Mouse (Mus musculus) lung, adult 18-20 months (tissue): ENCODE results near the gene Nr4a3.

Experiments
- DNase-seq, 2 experiments: peaks; one replicate each; pipeline ENCODE4 v3.0.0; 2022; ENCODE audit warnings: mixed read lengths in 2 of 2

The Nr4a3 gene

GRCm38 (mm10) chr4:48044491-48045211 is at the start of gene Nr4a3:
Nr4a3 (plus strand) TSS chr4:48045153.
- DNase-seq: peak; percentile 92 to 94

DNA sequence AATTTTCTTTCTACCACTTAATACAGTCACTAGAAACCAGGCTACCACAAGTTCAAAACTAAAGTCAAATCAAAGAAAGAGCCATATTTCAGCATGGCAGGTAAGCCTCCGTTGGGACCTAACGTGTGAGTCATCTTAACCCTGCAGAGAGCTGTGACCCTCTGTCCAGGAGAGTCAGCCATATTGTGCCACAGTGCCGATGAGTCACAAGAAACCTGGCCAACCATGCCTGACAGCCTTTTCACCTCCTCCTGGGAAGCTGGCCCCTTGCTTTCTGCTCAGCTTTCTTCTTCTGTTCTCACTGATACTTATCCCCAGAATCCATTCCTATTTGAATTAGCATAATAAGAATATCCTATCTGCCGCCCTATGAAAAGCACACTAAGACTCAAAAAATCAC is 42.0 kb upstream of the Nr4a3 start:
- no peak for DNase-seq

DNA sequence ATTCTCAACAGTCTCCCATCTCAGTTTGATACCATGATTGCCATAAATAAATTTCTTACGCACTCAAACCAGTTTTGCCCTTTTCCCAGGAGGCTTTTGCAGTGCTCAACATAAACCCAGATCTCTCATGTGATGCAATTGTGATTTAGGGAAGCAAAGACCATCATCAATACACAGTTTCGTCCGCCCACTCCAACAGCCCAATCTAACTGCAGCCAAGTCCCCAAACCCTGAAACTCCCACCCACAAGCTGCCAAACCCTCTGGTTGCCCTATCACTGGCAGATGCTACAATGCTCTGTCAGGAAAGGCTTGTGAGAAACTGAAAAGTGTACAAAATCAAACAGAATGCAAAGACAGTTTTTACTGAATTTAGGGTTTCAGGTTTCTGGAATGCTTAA is 41.5 kb upstream of the Nr4a3 start:
- no peak for DNase-seq

DNA sequence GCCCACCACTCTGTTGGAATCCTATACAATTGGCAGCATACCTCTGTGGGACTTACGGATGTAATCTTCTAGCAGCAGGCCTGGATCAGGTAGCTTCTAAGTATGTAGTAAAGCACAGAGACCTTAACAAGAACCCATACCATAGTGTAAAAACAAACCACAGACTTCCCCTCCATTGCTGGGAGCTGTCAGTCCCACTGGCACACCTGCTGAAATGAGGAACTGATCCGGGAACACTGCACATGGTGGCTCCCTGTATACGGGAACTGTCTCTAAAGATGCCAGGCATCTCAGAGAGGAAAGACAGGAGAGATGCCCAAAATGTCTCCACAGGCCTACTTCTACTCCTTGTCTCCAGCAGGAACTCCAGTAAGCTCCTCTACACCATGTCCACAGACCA is 38.6 kb upstream of the Nr4a3 start:
- DNase-seq: no peak

DNA sequence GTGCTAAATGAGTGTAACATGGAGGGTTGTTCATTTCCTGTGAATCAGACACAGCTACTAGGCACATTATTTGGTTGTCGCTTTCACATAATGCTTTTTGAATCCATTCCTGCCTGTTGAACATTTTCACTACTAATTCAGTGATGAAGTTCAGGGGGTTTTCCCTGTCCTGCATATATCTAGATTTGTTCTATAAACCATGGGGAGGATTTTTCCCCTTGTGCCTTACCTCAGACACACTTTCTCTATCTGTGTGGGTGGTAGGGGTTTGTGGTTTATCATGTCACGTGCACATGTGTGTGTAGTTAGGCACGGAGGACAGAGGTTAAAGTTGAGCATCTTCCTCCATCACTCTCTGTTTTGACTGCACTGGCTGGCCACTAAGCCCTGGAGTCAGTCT is 32.7 kb upstream of the Nr4a3 start:
- DNase-seq: no peak

- DNase-seq: peak in 1 of 2 experiments; percentile 25
Measured at GRCm38 (mm10) chr4:48022966-48023365, 22.0 kb upstream of the Nr4a3 start.

DNA sequence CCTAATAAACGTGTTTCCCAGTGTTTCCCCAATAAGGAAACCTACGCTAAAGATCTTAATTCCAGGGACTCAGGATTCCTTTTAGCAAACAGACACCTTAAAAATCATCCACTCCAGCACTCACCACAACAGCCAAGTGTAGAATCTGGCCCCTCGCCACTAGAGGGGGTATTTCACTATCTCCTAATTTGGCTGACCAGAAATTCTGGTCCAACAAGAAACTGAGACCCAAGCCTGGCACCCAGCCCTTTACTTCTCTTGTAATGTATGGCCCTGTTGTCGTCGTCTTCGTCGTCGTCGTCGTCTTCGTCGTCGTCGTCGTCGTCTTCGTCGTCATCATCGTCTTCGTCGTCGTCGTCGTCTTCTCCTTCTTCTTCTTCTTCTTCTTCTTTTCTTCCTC is 15.3 kb upstream of the Nr4a3 start:
- peak in 1 of 2 experiments; percentile 47 for DNase-seq

DNA sequence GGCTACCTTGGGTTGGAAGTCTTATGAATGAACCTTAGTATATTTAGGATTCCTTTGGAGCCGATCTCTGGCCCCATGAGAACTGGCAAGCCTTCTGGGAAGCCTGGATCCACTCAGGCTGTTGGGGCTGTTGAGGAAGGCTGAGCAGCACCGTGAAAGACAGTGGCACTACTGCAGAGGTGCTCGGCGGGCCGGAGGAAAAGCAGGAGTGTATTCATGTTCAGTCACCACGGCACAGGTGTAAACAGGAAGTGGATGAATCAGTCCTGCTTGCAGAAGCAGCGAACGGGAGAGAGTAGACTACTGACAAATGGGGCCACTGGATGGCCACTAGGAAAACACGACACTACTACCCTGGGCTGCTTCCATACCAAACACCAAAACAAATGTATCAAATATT is 10.7 kb upstream of the Nr4a3 start:
- no peak for DNase-seq

DNA sequence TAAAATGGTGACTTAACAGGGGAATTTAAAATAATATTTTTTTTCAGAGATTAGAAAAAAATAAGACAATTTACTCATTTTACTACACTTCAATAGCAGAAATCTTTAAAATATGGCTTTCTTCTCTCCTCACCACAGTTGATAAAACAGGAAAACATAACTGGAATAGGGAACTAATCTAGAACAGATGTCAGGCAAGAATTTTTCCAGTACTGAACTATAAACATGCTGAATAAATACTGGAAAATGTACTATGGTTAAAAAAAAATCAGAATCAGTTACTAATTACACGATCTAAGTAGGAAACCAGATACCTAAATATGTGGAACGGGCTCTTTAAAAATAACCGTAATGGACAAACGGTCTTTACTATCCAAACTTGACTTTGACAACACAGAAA is 7.3 kb upstream of the Nr4a3 start:
- no peak for DNase-seq

DNA sequence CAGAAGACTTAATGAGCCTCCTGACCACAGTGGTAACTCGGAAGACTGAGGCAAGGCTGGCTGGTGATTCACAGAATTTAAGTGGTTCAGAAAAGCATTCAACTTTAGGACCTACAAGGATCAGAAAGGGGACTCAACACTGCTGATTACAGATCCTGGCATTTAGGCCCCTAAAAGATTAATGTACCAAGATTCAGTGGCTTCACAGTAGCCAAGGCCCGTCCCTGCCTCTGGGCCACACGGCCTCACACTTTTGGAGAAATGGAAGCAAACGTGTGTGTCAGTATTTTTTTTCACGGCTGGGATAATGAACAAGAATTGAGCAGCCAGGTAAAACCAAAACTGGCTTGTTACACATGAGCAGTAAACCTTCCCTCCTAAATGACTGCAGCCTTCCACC is 6.1 kb upstream of the Nr4a3 start:
- DNase-seq: no peak

DNA sequence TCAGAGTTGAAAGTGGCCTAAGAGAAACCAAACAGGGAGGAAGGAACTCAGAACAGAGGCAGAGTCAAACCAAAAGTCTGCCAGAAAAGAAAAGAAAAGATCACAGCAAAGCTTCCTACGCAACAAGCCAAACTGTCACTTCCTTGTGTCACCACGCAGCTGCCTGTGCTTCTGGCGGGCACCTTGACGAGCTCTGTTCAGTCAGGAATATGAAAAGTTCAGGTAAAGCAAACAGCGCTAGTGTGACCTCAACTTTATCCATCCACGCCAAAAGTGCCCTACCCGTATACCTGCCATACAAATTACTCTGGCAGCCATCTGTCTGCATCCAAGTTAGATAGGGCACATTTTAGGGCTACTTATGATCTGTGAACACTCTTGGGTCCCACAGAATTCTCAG is 5.2 kb upstream of the Nr4a3 start:
- no peak for DNase-seq

DNA sequence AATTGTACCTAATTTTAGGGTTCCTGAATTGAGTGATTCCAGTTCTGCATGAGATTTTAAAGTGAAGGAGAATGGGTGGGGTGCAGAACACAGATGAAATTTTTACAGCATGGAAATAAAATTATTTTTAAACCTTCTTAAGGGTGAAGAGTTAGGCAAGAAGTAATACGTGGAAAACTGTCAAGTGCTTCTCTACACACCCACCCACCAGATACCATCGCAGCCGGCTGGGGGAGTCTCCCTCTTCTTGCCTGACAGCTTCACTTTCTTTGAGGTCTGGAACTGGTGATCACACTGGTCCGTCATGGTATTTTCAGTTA is 2.5 kb upstream of the Nr4a3 start:
- no peak for DNase-seq

DNA sequence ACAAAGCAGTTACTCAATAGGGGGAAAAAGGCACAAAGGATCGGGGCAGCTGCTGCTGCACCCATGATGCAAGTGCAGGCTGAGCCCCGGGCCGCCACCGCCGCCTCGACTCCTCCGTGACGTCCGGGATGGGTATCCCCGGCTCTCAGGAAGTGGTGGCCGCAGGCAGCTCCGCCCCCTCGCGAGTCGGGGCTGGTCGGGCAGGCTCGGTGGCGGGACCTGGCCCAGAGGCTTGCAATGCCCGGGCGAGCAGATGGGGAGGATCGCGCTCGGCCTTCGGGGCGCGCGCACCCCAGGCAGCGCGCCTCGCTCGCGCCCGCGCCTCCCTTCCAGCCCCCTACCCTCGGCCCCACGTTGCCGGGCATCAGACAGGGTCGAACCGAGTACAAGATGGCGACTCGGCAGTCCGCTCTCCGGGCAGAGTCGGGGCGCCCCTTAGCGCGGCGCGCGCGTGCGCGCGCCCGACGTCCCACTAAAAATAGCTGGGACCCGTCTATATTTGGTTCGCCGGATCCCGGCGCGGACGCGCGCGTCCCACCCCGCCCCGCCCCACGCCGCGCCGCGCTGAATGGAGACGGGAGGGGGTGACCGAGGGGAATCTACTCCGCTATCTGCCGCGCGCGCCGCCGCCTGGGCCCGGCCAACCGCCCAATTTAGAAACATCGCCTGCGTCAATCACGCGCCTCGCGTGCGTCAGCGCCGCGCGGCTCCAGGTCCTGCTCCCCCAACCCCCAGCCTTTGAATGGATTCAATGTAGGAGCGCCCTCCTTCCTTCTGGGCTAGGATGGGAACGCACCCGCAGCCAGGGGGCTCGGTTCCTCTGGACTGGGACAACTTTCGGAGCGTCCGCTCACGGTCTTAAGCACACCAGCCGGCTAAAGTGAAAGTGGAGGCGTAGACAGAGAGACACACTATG is 1.9 kb upstream of the Nr4a3 start:
- DNase-seq: peak; percentile 95 to 96

DNA sequence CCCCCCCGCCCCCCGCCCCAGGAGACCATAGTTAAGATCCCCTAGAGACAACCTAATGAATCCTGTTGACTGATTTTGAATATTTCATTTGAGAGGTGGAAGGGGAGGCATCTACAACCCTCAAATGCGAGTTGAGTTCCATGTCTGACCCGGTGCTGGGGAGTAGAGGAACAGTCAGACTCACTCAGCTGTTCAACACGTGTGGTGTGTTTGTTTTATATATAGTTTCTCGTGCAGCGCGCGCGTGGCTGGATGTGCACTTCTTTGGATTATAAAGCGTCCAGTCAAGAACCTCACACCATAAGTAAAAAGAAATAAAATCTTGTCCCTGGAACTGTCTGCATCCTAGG is 837 bp upstream of the Nr4a3 start:
- DNase-seq: no peak

GRCm38 (mm10) chr4:48045281-48045720 is 348 bp downstream of the Nr4a3 start:
- DNase-seq: peak in 1 of 2 experiments; percentile 23

DNA sequence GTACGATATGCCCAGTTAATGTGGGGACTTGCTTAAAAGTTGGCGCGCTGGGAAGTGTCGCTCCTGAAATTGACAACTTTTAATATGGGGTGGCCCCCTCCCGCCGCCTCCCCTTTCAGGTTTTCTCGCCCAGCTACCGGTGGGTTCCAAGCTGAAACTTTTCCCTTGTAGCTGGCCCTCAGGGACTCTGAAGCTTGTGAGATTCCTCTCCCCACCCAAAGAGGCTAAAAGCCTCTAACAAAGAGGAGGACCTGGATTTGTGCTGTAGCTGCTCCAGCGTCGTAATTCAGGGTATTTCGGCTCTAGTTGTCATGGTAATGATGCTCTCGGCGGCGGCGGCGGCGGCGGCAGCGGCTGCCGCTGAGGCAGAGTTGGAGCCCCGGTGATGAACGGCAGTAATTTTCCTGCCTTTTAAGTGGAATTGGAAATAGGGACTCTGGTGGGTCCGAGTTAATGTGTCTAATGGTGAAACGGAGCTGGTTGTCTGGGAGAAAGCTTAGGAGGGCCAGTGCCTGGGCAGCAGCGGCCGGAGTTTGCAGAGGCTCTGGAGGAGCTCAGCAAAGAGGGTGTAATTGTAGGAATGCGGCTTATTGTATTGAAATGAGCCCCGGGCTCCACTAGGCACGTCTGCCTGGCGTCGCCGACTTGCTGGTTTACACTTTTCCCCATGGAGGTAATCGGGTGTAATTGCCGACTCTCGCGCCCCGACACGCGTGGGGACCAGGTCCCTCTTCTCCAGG is 938 bp downstream of the Nr4a3 start:
- no peak for DNase-seq

DNA sequence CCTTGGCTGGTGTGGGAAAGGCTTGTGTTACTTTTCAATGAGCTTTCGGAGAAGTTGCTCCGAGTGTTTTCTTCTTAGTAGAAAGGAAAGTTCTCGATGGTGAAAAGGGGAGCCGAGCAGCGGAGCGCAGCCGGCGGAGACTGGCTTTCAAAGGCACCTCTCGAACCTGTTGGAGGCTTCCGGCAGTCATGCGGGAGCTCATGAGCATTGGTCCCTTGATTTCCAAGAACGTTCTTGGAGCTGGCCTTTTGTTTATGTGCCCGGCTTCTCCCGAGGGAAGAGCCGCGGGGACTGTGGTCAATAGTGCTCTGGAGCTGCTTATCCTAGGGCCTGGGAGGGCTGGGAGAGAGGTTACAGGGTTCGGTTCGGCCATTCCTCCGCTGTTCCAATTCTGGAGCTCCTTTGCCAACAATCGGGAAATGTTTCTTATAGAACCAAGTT is 1.5 kb downstream of the Nr4a3 start:
- no peak for DNase-seq

- peak; percentile 24 to 31 for DNase-seq
Measured at GRCm38 (mm10) chr4:48047136-48047765, 2.3 kb downstream of the Nr4a3 start.

GRCm38 (mm10) chr4:48047766-48048371 is 2.9 kb downstream of the Nr4a3 start:
- DNase-seq: peak in 1 of 2 experiments; percentile 20

- no peak for DNase-seq
Measured at GRCm38 (mm10) chr4:48048456-48049315, 3.7 kb downstream of the Nr4a3 start.

DNA sequence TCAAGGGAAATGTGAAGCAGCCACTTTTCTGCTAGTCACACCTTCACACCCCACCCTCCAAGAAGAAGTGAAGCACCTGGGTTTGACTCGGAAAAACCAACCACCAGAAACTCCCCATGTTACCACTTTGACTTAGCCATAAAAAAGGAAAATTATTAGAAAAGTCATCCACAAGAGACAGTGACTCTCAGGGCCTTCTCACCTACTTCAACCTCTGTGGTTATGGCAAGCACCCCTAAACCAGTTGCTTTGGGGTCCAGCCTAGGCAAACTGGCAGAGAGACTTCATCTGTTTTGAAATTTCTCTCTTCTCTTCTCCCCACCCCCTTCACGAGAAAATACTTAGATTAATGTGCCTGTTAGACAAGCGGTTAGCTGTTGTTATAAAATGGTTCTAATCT is 5.1 kb downstream of the Nr4a3 start:
- no peak for DNase-seq

GRCm38 (mm10) chr4:48050442-48050841 is 5.5 kb downstream of the Nr4a3 start:
- no peak for DNase-seq
